Mouse (Mus musculus): ENCODE data around the gene Sf3b3. TPM values are rescaled to one million over a fixed set of nuclear protein-coding genes. Genes with fewer than 3 reads are reported as not detected.
"Not testable (repeated sequence)": the region's sequence is repeated elsewhere in the genome, so short reads cannot be mapped to it uniquely, and the experiment has no call there.

Sf3b3 gene
- polyA plus RNA-seq, 1 experiment from 2014 or later, result 149 TPM

DNA sequence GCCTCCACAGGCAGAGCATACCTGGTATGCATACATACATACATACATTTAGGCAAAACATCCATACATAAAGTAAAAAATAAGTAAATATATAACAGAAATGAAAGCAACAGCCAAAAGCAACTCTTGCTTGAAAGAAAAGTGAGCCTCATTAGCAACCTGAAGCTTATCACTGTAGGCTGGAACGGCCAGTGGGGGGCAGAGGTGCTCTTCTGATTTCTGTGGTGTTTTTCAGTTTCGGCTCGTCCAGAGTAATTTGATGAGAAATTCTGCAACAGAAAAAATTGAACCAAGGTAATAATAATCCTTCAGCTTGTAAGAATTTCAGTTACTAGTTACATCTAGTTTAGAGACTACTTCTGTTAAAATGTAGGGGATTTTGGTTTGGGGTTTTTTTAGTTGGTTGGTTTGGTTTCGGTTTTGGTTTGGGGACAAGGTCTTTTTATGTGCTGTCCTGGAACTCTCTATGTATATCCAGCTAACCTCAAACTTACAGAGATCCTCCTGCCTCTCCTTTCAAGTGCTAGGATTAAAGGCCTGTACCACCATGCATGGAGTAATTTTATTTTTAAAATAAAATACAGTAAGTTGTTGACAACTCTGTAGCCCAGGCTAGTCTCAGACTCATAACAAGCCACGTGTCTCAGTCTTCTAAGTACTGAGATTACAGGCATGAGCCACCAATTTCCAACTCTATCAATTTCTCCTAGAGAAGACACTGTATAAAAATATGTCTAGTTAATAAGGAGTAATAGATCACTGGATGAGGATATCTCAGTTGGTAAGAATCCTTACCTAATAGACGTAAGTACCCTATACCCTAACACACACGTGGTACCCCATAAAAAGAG, 13.3 kb upstream of the Sf3b3 start:
- H3K36me3 ChIP-seq (ENCODE audit: control insufficient read depth, insufficient read depth, low read length), result peaks cover 95% of the 10 kb centered on the region
- no peak overlapping the region for H3K9ac ChIP-seq (ENCODE audit: low read length)
- no peak overlapping the region for H3K4me2 ChIP-seq (ENCODE audit: low read length)
- H3K4me1 ChIP-seq (replicated peaks; ENCODE audit: control insufficient read depth, insufficient read depth, low read length), result no peaks in the 10 kb centered on the region
- H3K4me3 ChIP-seq (ENCODE audit: low read depth, low read length), result no peak overlapping the region
- WGBS, result 78% methylated on average over 7 of the region's 7 CpGs
- no peak overlapping the region for H3K27ac ChIP-seq (ENCODE audit: low read depth)
- no peaks in the 10 kb centered on the region for H3K27me3 ChIP-seq (replicated peaks; ENCODE audit: control insufficient read depth, insufficient read depth, low read length)
- no peak for ATAC-seq (replicated peaks; ENCODE audit: low FRiP score, low TSS enrichment, low read depth)
- no peak for DNase-seq (ENCODE audit: low spot score)
- H3K9me3 ChIP-seq (ENCODE audit: control insufficient read depth, low read length), result no peaks in the 10 kb centered on the region

- Histone ChIP-seq H3K9ac (ENCODE audit: low read length) (no peak overlapping the region), H3K9me3 (ENCODE audit: control insufficient read depth, low read length) (no peaks in the 10 kb centered on the region), H3K27me3 (replicated peaks; ENCODE audit: control insufficient read depth, insufficient read depth, low read length) (no peaks in the 10 kb centered on the region), H3K27ac (ENCODE audit: low read depth) (no peak overlapping the region), H3K36me3 (ENCODE audit: control insufficient read depth, insufficient read depth, low read length) (peaks cover 95% of the 10 kb centered on the region), H3K4me3 (ENCODE audit: low read depth, low read length) (no peak overlapping the region), H3K4me1 (replicated peaks; ENCODE audit: control insufficient read depth, insufficient read depth, low read length) (no peaks in the 10 kb centered on the region), H3K4me2 (ENCODE audit: low read length) (no peak overlapping the region)
- DNase-seq (ENCODE audit: low spot score) (no peak), ATAC-seq (replicated peaks; ENCODE audit: low FRiP score, low TSS enrichment, low read depth) (no peak)
- 85% methylated on average over 4 of the region's 5 CpGs for WGBS
These were observed 10.3 kb upstream of the Sf3b3 start for GRCm38 (mm10) chr8:110856760-110857461.

DNA sequence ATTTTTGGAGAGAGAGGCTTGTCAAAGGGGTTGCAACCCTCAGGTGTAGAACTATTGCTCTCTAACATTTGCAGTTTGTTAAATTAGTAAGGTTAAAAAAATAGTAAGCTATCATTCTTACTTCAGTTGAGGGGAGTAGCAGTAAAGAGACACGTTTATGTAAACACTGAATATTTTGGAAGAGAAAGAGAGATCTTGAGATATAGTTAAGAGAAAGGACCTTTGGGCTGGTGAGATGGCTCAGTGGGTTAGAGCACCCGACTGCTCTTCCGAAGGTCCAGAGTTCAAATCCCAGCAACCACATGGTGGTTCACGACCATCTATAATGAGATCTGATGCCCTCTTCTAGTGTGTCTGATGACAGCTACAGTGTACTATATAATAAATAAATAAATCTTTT, 9.5 kb upstream of the Sf3b3 start:
- not testable (repeated sequence) for H3K4me2 ChIP-seq (ENCODE audit: low read length); H3K4me1 ChIP-seq (replicated peaks; ENCODE audit: control insufficient read depth, insufficient read depth, low read length); ATAC-seq (replicated peaks; ENCODE audit: low FRiP score, low TSS enrichment, low read depth); H3K9me3 ChIP-seq (ENCODE audit: control insufficient read depth, low read length); H3K9ac ChIP-seq (ENCODE audit: low read length); H3K27ac ChIP-seq (ENCODE audit: low read depth); H3K27me3 ChIP-seq (replicated peaks; ENCODE audit: control insufficient read depth, insufficient read depth, low read length); DNase-seq (ENCODE audit: low spot score); H3K4me3 ChIP-seq (ENCODE audit: low read depth, low read length)
- H3K36me3 ChIP-seq (ENCODE audit: control insufficient read depth, insufficient read depth, low read length), result peaks cover 96% of the 10 kb centered on the region
- WGBS, result 91% methylated on average over 3 of the region's 4 CpGs

GRCm38 (mm10) chr8:110851186-110851585, 4.6 kb upstream of the Sf3b3 start:
- Histone ChIP-seq H3K27me3 (replicated peaks; ENCODE audit: control insufficient read depth, insufficient read depth, low read length) (no peaks in the 10 kb centered on the region), H3K4me2 (ENCODE audit: low read length) (no peak overlapping the region), H3K9me3 (ENCODE audit: control insufficient read depth, low read length) (no peaks in the 10 kb centered on the region), H3K27ac (ENCODE audit: low read depth) (no peak overlapping the region), H3K4me3 (ENCODE audit: low read depth, low read length) (no peak overlapping the region), H3K4me1 (replicated peaks; ENCODE audit: control insufficient read depth, insufficient read depth, low read length) (peaks cover 8% of the 10 kb centered on the region), H3K36me3 (ENCODE audit: control insufficient read depth, insufficient read depth, low read length) (peaks cover 66% of the 10 kb centered on the region), H3K9ac (ENCODE audit: low read length) (no peak overlapping the region)
- DNase-seq (ENCODE audit: low spot score) (no peak), ATAC-seq (replicated peaks; ENCODE audit: low FRiP score, low TSS enrichment, low read depth) (no peak)
- WGBS, result 94% methylated on average over 10 of the region's 10 CpGs

DNA sequence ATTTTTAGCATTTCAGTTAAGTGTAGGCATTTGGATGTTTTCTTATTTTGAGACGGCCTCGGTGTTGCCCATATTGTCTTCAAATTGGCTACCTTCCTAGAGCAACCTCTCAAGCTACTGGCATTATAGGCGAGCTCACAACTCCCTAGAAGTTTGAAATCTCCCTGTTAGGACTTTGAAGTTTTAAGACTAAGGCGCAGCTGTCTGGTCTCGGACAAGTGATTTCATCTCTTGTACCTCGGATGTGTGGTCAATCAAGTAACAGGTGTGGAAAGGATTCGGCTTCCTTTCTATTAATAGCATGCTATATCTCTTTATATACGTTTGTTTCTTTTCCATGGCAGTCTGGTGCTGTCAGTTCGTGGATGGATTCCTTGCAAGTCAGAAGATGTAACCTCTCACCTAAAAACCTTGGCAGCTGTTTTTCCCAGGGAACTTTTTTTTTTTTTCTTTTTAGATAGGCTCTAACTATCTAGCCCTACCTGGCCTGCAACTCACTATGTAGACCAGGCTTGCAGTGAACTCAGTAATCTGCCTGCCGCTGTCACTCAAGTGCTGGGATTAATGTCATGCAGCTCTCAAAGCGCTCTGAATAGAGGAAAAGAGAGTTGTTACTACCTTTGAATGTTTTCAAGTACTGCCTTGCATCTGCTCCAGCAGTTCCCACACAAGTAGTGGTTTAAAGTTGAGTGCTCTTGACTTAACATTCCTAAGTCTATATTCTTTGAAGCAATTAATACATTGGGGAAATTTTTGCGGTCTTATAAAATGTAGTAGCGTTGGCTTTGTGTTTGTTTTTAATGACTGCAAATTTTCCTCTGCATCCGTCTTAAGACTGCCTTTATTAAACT, 1.3 kb upstream of the Sf3b3 start:
- ATAC-seq (replicated peaks; ENCODE audit: low FRiP score, low TSS enrichment, low read depth), result no peak
- no peaks in the 10 kb centered on the region for H3K27me3 ChIP-seq (replicated peaks; ENCODE audit: control insufficient read depth, insufficient read depth, low read length)
- H3K4me2 ChIP-seq (ENCODE audit: low read length), result peak overlapping the region; percentile 93
- peak overlapping the region; percentile 98 for H3K9ac ChIP-seq (ENCODE audit: low read length)
- peak overlapping the region; percentile 98 for H3K4me3 ChIP-seq (ENCODE audit: low read depth, low read length)
- 56% methylated on average over 14 of the region's 14 CpGs for WGBS
- no peak overlapping the region for H3K27ac ChIP-seq (ENCODE audit: low read depth)
- peaks cover 20% of the 10 kb centered on the region for H3K4me1 ChIP-seq (replicated peaks; ENCODE audit: control insufficient read depth, insufficient read depth, low read length)
- no peak for DNase-seq (ENCODE audit: low spot score)
- H3K36me3 ChIP-seq (ENCODE audit: control insufficient read depth, insufficient read depth, low read length), result peaks cover 56% of the 10 kb centered on the region
- H3K9me3 ChIP-seq (ENCODE audit: control insufficient read depth, low read length), result no peaks in the 10 kb centered on the region

- H3K9me3 ChIP-seq (ENCODE audit: control insufficient read depth, low read length), result no peaks in the 10 kb centered on the region
- peaks cover 20% of the 10 kb centered on the region for H3K4me1 ChIP-seq (replicated peaks; ENCODE audit: control insufficient read depth, insufficient read depth, low read length)
- H3K9ac ChIP-seq (ENCODE audit: low read length), result peak overlapping the region; percentile 98
- H3K4me2 ChIP-seq (ENCODE audit: low read length), result peak overlapping the region; percentile 93
- DNase-seq (ENCODE audit: low spot score), result no peak
- no peaks in the 10 kb centered on the region for H3K27me3 ChIP-seq (replicated peaks; ENCODE audit: control insufficient read depth, insufficient read depth, low read length)
- peak overlapping the region; percentile 92 for H3K27ac ChIP-seq (ENCODE audit: low read depth)
- H3K4me3 ChIP-seq (ENCODE audit: low read depth, low read length), result peak overlapping the region; percentile 98
- 0 out of 2 replicates have a peak, but pooled peaks have one; percentile 18 for ATAC-seq (replicated peaks; ENCODE audit: low FRiP score, low TSS enrichment, low read depth)
- 2% methylated on average over 13 of the region's 13 CpGs for WGBS
- peaks cover 56% of the 10 kb centered on the region for H3K36me3 ChIP-seq (ENCODE audit: control insufficient read depth, insufficient read depth, low read length)
These were observed 573 bp upstream of the Sf3b3 start for GRCm38 (mm10) chr8:110847171-110847549.

GRCm38 (mm10) chr8:110845821-110846404, 674 bp downstream of the Sf3b3 start:
- Histone ChIP-seq H3K4me2 (ENCODE audit: low read length) (peak overlapping the region; percentile 93), H3K9me3 (ENCODE audit: control insufficient read depth, low read length) (no peaks in the 10 kb centered on the region), H3K4me1 (replicated peaks; ENCODE audit: control insufficient read depth, insufficient read depth, low read length) (peaks cover 20% of the 10 kb centered on the region), H3K27ac (ENCODE audit: low read depth) (peak overlapping the region; percentile 92), H3K9ac (ENCODE audit: low read length) (peak overlapping the region; percentile 98), H3K36me3 (ENCODE audit: control insufficient read depth, insufficient read depth, low read length) (peaks cover 55% of the 10 kb centered on the region), H3K4me3 (ENCODE audit: low read depth, low read length) (peak overlapping the region; percentile 98), H3K27me3 (replicated peaks; ENCODE audit: control insufficient read depth, insufficient read depth, low read length) (no peaks in the 10 kb centered on the region)
- WGBS, result 5% methylated on average over 17 of the region's 17 CpGs
- ATAC-seq (replicated peaks; ENCODE audit: low FRiP score, low TSS enrichment, low read depth) (no peak), DNase-seq (ENCODE audit: low spot score) (peak; percentile 64)

DNA sequence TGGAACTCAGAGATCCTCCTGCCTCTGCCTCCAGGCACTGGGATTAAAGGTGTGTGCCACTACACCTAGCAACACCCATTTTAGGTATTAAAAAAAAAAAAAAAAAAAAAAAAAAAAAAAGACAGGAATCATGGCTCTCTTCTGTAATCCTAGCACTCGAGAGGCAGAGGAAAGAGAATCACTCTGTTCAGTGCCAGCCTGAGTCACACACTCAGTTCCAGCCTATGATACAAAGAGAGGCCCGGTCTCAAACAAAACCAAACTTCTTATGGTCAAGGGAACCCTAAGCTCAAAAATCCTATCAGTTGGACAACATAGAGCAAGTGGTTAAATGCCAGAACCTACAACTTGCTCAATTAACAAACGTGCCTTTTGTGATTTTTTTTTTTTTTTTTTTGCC, 1.6 kb downstream of the Sf3b3 start:
- peak overlapping the region; percentile 93 for H3K4me2 ChIP-seq (ENCODE audit: low read length)
- H3K27me3 ChIP-seq (replicated peaks; ENCODE audit: control insufficient read depth, insufficient read depth, low read length), result no peaks in the 10 kb centered on the region
- H3K4me3 ChIP-seq (ENCODE audit: low read depth, low read length), result peak overlapping the region; percentile 98
- no peak overlapping the region for H3K27ac ChIP-seq (ENCODE audit: low read depth)
- H3K36me3 ChIP-seq (ENCODE audit: control insufficient read depth, insufficient read depth, low read length), result peaks cover 55% of the 10 kb centered on the region
- 72% methylated on average over 3 of the region's 3 CpGs for WGBS
- ATAC-seq (replicated peaks; ENCODE audit: low FRiP score, low TSS enrichment, low read depth) (no peak), DNase-seq (ENCODE audit: low spot score) (no peak)
- peaks cover 20% of the 10 kb centered on the region for H3K4me1 ChIP-seq (replicated peaks; ENCODE audit: control insufficient read depth, insufficient read depth, low read length)
- H3K9me3 ChIP-seq (ENCODE audit: control insufficient read depth, low read length), result no peaks in the 10 kb centered on the region
- peak overlapping the region; percentile 98; the same call in 1 of the 2 replicates for H3K9ac ChIP-seq (ENCODE audit: low read length)
